Mouse (Mus musculus) embryonic fibroblast, embryonic 13.5 days (primary cell): ENCODE measurements around the gene Zfp704.

Experiments used
- CTCF ChIP-seq: IDR thresholded peaks from 2 replicates; pipeline ENCODE4 v1.5.1; 2011; ENCODE audit warnings: mild to moderate bottlenecking, control low read depth, low read length, moderate library complexity, borderline replicate concordance; ENCODE audit not compliant: insufficient read depth
- POLR2A ChIP-seq: IDR thresholded peaks from 2 replicates; pipeline ENCODE4 v1.6.1; 2011; ENCODE audit warnings: low read depth, mild to moderate bottlenecking, control low read depth, low read length, moderate library complexity

GRCm38 (mm10) chr3:9449261-9450007 lies 160.5 kb downstream of the Zfp704 start:
- no peak for TF ChIP-seq POLR2A
- TF ChIP-seq CTCF, result no peak
